Mouse (Mus musculus) C2C12 (cell line): ENCODE results near the gene Ctdsp1. TPM values are rescaled to one million over a fixed set of nuclear protein-coding genes. Genes with fewer than 3 reads are reported as not detected.

Source experiments
- H3K27me3 ChIP-seq: one replicate; pipeline ENCODE4 v1.6.1; 2011; ENCODE audit not compliant: control insufficient read depth, insufficient read depth, insufficient read length
- H3K36me3 ChIP-seq: one replicate; pipeline ENCODE4 v1.6.1; 2011; ENCODE audit not compliant: control insufficient read depth, insufficient read depth
- H3K4me3 ChIP-seq: one replicate; pipeline ENCODE4 v1.5.1; 2011; ENCODE audit warnings: mild to moderate bottlenecking, control low read depth; ENCODE audit not compliant: poor library complexity, insufficient read depth, severe bottlenecking
- H3K79me2 ChIP-seq: one replicate; pipeline ENCODE4 v1.6.1; 2011; ENCODE audit not compliant: control insufficient read depth, insufficient read depth
- H3K79me3 ChIP-seq: one replicate; pipeline ENCODE4 v1.6.1; 2011; ENCODE audit warnings: low read depth, control low read depth
- H3ac ChIP-seq: one replicate; pipeline ENCODE3; 2011; ENCODE audit warnings: low read depth; ENCODE audit not compliant: control insufficient read depth, insufficient read length
- CEBPB ChIP-seq: IDR thresholded peaks from one replicate; pipeline ENCODE4 v1.6.1; 2011; ENCODE audit warnings: low read depth, mild to moderate bottlenecking, control low read depth, moderate library complexity
- CTCF ChIP-seq: IDR thresholded peaks from one replicate; pipeline ENCODE4 v1.5.1; 2011; ENCODE audit not compliant: control insufficient read depth, insufficient read depth, insufficient read length
- FOSL1 ChIP-seq: IDR thresholded peaks from one replicate; pipeline ENCODE4 v1.8.0; 2011; ENCODE audit warnings: mild to moderate bottlenecking, low read length; ENCODE audit not compliant: poor library complexity, insufficient read depth, severe bottlenecking
- MAX ChIP-seq: IDR thresholded peaks from one replicate; pipeline ENCODE4 v1.6.1; 2011; ENCODE audit warnings: mild to moderate bottlenecking, control low read depth
- MYOD1 ChIP-seq: IDR thresholded peaks from one replicate; pipeline ENCODE4 v1.6.1; 2011; ENCODE audit warnings: low read depth; ENCODE audit not compliant: control insufficient read depth, insufficient read length
- MYOG ChIP-seq: IDR thresholded peaks from one replicate; pipeline ENCODE4 v1.6.1; 2011; ENCODE audit not compliant: control insufficient read depth, insufficient read length; ENCODE audit errors: extremely low read depth
- USF1 ChIP-seq: IDR thresholded peaks from one replicate; pipeline ENCODE4 v1.6.1; 2011; ENCODE audit warnings: low read depth, mild to moderate bottlenecking, control low read depth, moderate library complexity
- polyA plus RNA-seq: library from polyadenylated mRNA; unstranded; fragments of >200 nt; fragmentation: generic; extraction: Trizol; gene quantifications from one replicate; pipeline ENCODE4 v1.2.1, GENCODE M21; 2012; ENCODE audit warnings: missing spikeins

The Ctdsp1 gene
- polyA plus RNA-seq, 1 experiment: 78.7 TPM

DNA sequence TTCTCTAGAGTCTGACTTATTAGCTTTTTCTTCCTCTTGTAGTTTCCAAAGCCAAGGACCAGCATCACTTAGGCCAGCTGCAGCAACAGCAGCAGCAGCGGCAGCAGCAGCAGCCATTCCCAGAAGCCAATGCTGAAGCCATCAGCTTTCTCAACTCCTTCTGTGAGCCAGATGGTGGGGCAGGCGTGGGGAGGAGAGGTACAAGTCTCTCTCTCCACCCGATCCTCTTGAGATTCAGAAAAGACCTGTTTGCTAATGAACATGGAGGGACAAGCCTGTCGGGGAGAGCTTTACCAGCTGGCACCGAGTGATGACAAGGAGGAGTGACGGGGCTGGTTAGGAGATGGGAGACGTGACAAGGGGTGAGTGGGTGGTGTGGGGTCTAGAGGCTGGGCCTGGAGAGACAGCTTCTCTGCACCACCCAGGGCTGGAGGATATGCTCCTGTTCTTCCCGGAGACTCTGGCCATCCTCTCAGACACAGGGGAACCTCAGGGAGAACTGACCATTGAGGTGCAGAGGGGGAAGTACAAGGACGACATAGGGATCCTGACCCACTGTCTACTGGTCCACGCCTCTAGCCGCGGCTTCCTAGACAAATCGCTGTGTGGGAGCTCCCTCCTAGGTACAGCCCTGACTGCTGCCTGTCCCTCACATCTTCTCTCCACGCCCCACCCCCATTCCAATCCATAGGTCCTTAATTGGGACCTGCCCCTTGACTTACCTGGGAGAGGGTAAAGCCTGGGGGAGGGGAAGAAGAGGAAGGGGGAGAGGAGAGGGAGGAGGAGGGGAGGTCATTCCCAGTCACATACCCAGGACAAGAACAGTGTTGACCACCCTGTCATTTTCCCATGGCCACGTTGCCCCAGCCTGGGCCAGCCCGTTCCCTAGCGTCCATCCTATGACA is 28.7 kb upstream of the Ctdsp1 start:
- H3K4me3 ChIP-seq: no peak overlapping the region
- no peaks in the 10 kb centered on the region for H3K79me2 ChIP-seq
- H3K79me3 ChIP-seq: no peaks in the 10 kb centered on the region
- no peaks in the 10 kb centered on the region for H3K36me3 ChIP-seq
- TF ChIP-seq CTCF (no peak), FOSL1 (no peak), CEBPB (no peak), MYOG (no peak), MAX (no peak), USF1 (no peak)
- H3ac ChIP-seq: no peak overlapping the region
- H3K27me3 ChIP-seq: no peaks in the 10 kb centered on the region

- Histone ChIP-seq H3K79me3 (no peaks in the 10 kb centered on the region), H3ac (no peak overlapping the region), H3K36me3 (no peaks in the 10 kb centered on the region), H3K79me2 (no peaks in the 10 kb centered on the region), H3K4me3 (no peak overlapping the region), H3K27me3 (no peaks in the 10 kb centered on the region)
- no peak for TF ChIP-seq MYOD1
- no peak for TF ChIP-seq CTCF
- no peak for TF ChIP-seq USF1
- no peak for TF ChIP-seq FOSL1
- TF ChIP-seq MAX: no peak
- no peak for TF ChIP-seq CEBPB
- TF ChIP-seq MYOG: no peak
Measured at GRCm38 (mm10) chr1:74363437-74363836, 27.9 kb upstream of the Ctdsp1 start.

DNA sequence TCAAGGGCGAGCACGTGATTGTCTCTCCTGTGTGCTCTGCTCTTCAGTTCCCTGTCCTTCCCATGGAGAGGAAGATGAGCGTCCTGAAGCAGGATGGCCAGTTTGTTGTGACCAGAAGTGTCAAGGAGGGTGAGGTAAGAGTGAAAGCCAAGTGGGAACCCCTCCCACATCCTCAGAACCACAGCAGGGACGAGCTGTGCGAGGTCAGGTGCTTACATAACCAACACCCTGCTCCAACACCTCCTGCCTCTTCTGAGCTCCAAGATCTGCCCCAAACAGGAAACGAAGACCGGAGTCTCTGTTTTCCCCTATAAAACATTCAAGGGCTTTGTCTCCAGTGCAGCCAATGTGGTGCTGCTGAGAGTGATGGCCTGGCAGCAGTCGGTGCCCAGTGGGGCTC is 27.0 kb upstream of the Ctdsp1 start:
- no peak overlapping the region for H3ac ChIP-seq
- no peaks in the 10 kb centered on the region for H3K79me2 ChIP-seq
- H3K79me3 ChIP-seq: no peaks in the 10 kb centered on the region
- no peaks in the 10 kb centered on the region for H3K27me3 ChIP-seq
- TF ChIP-seq MYOG (no peak), USF1 (no peak), MAX (no peak), CEBPB (no peak), FOSL1 (no peak), MYOD1 (no peak)
- H3K36me3 ChIP-seq: no peaks in the 10 kb centered on the region
- no peak overlapping the region for H3K4me3 ChIP-seq

DNA sequence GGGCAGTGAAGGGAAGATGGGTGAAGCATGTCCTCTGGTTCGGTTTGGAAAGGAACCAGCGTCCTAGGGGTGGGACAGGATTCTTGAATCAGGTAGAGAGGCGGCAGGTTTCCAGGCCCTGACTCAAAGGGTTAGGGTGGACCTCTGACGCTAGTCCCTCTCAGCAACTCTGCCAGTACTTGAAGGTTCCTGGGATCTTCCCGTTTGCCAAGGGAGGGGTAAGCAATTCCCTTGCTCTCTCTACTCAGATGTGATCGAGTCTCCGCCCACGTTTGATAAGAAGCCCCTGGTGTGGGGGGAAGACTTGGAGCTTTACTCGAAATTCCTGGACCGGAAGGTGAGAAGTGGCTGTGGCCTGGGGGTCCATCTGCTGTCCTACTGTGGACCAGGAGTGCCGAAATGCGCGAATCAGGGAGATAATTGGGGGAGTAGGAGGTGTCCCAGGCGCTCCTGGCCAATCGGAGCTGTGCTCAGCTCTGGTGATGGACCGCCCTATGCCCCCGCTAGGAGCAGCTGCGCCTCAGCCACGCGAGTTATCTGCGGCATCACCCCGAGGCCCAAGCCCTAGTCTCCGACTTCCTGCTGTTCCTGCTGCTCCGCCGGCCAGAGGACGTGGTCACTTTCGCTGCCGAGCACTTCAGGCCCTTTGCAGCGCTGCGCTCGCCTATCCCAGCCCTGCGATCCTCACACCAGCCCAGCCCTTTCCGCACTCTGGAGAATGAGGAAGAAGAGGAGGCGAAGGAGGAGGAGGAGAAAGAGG is 23.2 kb upstream of the Ctdsp1 start:
- H3K79me2 ChIP-seq: no peaks in the 10 kb centered on the region
- no peaks in the 10 kb centered on the region for H3K36me3 ChIP-seq
- TF ChIP-seq CTCF (no peak), MAX (no peak), MYOG (no peak), MYOD1 (no peak), CEBPB (no peak), USF1 (no peak), FOSL1 (no peak)
- no peaks in the 10 kb centered on the region for H3K27me3 ChIP-seq
- no peak overlapping the region for H3ac ChIP-seq
- H3K79me3 ChIP-seq: no peaks in the 10 kb centered on the region
- no peak overlapping the region for H3K4me3 ChIP-seq

DNA sequence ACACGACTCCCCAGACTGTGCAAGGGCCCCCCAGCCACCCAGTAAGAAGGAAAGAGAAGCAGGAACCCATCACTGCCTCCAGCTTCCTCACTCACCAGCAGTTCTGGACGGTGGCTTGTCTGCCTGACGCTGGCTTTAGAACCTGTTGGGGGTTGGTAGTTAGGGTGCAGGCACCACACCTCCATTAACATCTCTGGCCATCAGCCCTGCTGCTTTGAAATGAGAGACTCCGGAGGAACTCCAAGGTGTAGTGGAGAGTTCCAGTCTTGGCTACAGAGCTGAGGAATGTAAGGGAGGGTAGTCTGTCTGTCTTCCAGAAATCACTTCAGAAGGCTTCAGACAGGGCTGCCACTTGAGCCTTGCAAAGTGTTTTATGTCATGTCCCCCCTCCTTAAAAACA is 21.3 kb upstream of the Ctdsp1 start:
- TF ChIP-seq MYOD1 (no peak), MYOG (no peak), MAX (no peak), USF1 (no peak), CTCF (no peak), FOSL1 (no peak), CEBPB (no peak)
- no peaks in the 10 kb centered on the region for H3K79me2 ChIP-seq
- no peak overlapping the region for H3ac ChIP-seq
- H3K4me3 ChIP-seq: no peak overlapping the region
- H3K36me3 ChIP-seq: no peaks in the 10 kb centered on the region
- no peaks in the 10 kb centered on the region for H3K79me3 ChIP-seq
- H3K27me3 ChIP-seq: no peaks in the 10 kb centered on the region
